Mouse (Mus musculus) bone marrow macrophage, adult 2 months (primary cell): Measurements from ENCODE around the gene Hoxa13.

Experiments used
- CTCF ChIP-seq: IDR thresholded peaks from 2 replicates; pipeline ENCODE4 v1.5.1; 2012; ENCODE audit warnings: low read depth, mild to moderate bottlenecking, low read length, moderate library complexity
- POLR2A ChIP-seq: IDR thresholded peaks from 2 replicates; pipeline ENCODE4 v1.6.1; 2012; ENCODE audit warnings: mild to moderate bottlenecking, low read depth, low read length, borderline replicate concordance

- TF ChIP-seq POLR2A (no peak), CTCF (no peak)
Measured at GRCm38 (mm10) chr6:52234428-52235140, 26.1 kb downstream of the Hoxa13 start.
